Mouse (Mus musculus) brain, embryonic 18.5 days (tissue): ENCODE measurements around the gene Ung.

ENCODE experiments used
- DNase-seq: peaks from one replicate; pipeline ENCODE4 v3.0.0-alpha.2; 2012; ENCODE audit warnings: low read depth, low spot score

The Ung gene

GRCm38 (mm10) chr5:114170345-114170744, 40.2 kb downstream of the Ung start:
- no peak for DNase-seq

DNA sequence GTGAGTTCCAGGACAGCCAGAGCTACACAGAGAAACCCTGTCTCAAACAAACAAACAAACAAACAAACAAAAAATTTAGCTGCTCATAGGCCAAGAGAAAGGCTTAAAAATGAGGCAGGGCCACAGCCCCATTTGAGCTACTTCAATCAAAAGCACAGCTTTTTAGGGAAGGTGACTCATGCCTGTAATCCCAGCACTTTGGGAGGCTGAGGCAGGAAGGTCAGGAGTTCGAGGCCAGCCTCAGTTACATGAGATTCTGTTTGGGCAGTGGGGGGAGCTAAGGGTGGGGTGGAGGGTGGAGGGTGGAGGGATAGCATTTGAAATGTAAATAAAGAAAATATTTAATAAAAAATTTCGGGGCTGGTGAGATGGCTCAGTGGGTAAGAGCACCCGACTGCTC, 42.8 kb downstream of the Ung start:
- peak; percentile 51 for DNase-seq

GRCm38 (mm10) chr5:114173458-114173857, 43.3 kb downstream of the Ung start:
- no peak for DNase-seq

GRCm38 (mm10) chr5:114173877-114174581, 43.8 kb downstream of the Ung start:
- DNase-seq: no peak

- no peak for DNase-seq
Observed at GRCm38 (mm10) chr5:114174639-114175038, 44.5 kb downstream of the Ung start.

DNA sequence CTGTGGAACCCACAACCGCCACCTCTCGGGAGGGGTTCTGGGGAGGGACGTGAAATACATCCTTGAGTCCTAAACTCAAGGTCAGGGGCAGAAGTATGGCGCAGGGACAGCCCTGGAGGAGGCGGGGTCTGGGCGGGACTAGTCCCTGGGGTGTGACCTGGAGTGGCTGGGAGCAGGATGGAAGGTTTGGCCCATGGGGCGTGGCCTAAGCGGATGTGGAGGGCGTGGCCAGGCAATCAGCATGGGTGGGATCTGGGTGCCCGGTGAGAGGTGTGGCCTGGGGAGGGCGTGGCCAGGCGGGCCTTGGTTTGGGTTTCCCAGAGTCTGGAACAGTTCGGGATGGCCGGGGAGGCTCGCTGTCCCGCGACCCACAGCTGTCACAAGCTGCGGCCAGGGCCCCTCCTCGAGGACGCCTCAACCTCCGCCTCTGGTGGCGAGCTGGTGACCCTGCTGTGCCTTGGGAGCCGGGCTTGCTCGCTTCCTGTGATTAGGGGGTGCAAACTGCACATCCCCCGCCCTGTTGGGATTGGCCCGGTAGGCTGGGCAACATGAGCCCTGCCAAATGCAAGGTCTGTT, 45.5 kb downstream of the Ung start:
- DNase-seq: peak; percentile 16

- DNase-seq: no peak
Observed at GRCm38 (mm10) chr5:114176548-114177400, 46.6 kb downstream of the Ung start.

- DNase-seq: no peak
Observed at GRCm38 (mm10) chr5:114177966-114178719, 48.0 kb downstream of the Ung start.

- DNase-seq: no peak
Observed at GRCm38 (mm10) chr5:114179541-114179940, 49.4 kb downstream of the Ung start.

DNA sequence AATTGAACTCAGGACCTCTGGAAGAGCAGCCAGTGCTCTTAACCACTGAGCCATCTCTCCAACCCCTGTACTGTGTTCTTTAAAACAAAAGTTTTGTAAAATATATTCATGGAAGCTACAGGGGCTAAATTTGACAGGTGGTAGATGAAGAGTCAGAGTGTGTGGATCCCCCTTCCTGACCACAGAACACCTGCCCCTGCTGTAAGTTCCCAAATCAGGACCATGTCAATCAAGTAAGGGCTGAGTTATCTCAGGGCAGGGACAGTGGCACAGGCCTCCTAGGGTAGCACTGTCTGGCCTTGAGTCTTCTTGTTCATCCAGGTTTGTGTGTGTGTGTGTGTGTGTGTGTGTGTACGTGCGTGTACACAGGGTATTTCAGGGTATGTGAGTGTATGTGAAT, 53.3 kb downstream of the Ung start:
- no peak for DNase-seq

DNA sequence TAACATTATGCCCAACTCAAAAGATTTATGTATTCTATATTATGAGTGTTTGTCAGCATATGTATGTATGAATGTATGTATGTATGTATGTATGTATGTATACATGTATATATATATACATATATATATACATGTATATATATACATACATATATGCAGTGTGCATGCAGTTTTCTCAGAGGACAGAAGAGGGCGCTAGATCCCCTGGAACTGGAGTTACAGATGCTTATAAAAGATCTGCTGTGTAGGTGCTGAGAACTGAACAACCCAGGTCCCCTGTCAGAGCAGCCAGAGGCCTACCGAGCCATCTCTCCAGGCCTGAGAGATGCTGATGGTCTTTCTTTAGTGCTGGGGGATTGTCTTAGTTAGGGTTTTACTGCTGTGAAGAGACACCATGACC, 56.9 kb downstream of the Ung start:
- DNase-seq: no peak
